Mouse (Mus musculus): ENCODE results near the gene Pik3r6. TPM values are rescaled to one million over a fixed set of nuclear protein-coding genes. Genes with fewer than 3 reads are reported as not detected.

Pik3r6 gene
- total RNA-seq, 2 experiments from 2014 or later = 1.4 to 1.9 TPM

DNA sequence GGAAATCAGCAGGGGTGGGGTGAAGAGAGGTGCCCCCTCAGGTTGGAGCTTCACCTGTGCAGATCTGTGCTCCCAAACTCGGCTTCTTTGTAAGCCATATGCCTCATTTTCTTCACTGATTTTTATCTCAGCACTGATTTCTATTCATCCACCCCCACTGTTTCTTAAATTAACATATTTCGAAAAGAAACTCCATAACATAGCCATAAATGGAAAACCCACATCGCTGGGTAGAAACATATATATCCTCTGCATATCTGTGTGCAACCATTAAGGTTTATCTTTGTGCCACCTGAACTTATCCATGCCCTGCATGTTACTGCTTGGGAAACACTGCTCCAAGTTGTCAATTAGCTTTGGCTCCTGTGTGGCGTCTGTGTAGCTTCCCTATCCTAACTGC lies 23.6 kb downstream of the Pik3r6 start:
- intact Hi-C loops (cut with DNase I) = no loop called here
- DNase-seq = no peak

DNA sequence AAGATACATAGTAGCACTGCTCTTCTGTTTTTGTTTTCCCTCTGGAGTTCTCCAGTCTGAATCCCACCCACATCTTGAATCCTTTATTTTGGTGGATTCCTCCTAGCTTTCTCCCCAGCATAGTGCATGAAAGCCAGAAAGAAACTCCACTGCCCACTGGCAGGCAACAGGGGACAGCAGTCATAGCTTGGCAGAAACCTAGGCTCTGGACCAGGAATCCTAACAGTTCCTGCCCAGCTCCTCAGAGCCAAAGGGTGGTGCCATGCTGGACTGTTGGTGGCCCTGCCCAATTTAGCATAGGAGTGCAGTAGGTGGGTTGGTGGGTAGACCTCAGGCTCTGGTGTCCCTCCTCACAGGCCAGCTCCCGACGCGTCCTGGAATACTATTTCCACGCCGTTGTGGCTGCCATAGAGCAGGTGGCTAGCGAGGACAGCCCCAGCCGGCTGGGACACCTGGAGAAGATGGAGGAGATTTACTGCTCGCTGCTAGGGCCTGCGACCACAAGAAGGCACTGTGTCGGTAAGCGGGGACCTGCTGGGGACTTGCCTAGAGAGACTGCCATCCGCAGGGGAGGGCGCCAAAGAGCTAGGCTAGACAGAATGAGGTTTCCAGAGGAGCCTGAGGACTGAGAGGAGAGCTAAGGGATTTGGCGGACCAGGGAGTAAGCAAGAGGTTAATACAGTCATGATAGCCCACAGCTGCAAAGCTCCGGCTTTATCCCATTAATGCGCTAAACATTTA lies 28.4 kb downstream of the Pik3r6 start:
- intact Hi-C loops (cut with DNase I) = no loop called here
- DNase-seq = peak; percentile 43 to 57

DNA sequence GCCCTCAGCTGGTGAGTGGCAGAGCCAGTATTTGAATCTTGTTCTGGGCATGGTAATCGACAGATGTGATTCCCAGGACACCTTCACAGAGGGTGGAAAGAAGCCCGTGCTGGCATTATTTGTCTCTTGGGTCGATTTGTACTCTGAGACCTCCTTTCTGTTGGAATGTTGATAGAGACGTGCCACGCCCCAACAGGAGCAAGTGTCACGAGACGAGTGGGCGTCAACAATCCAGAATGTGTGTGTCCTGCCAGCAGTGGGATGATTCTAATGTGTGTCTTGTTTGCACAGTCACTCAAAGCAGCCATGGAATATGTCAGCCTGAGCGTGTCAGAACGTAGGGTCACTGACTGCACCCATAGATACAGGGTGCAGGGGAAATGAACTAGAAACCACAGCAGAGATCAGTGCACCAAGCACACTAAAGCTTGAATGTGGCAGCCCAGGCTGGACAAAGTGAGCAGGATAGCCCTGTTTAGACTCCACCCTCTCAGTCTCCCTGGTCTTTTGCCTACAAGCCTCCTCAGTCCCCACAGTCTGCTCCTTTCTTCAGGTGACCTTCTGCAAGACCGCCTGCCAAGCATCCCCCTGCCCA lies 29.2 kb downstream of the Pik3r6 start:
- intact Hi-C loops (cut with DNase I) = no loop called here
- no peak for DNase-seq

DNA sequence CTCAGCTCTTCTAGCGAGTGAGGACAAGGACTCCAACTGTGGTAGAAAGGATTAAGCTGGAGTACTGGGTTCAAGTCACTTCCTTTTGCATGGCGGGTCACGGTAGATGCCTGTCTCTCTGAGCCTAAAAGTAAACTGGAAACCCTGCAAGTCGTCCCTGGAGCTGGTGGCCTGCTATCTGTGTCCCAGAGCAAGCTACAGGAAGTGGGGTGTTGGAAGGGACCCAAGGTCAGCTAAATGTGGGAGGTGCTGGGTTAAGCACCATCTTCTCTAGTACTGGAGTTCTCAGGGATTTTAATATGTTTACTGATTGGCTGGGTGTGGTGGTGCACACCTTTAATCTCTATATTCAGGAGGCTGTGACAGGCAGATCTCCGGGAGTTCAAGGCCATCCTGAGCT lies 30.0 kb downstream of the Pik3r6 start:
- intact Hi-C loops (cut with DNase I) = no loop called here
- DNase-seq = no peak

DNA sequence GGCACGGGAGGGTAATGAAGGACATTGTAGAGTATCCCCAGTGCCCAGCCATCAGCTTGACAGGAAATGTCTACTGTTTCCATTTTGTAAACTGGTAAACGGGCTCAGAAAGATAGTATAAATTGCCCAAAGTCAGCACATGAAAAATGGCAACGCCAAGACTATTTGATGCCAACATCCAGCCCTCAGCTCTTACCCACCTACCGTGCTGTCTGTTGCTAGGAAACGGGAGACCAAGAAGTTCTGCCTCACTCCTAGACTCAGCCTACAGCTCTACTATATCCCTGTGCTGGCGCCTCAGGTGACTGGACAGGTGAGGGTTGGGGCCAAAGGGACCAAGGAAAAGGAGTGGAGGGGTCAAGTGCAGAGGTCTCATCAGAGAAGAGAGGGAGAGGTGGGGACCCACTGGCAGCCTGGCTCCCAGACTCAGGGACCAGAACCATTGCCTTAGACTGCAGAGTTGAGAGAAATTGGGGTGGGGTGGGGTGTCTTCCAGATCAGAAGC lies 31.2 kb downstream of the Pik3r6 start:
- intact Hi-C loops (cut with DNase I) = no loop called here
- DNase-seq = no peak

DNA sequence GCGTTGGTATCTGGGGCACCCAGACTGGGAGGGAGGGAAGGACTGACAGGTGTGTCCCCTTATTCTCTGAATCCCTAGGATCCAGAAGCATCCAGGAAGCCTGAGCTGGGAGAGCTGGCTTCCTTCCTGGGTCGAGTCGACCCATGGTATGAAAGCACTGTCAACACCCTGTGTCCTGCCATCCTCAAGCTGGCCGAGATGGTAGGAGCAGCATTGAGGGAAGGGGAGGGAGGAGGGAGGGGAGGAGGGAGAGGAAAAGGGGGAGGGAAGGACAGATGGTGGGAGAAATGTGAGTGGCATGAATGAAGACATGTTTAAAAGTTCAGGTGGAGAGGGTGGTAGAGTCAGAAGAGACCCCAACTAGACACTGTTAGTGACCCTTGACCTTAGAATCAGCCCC lies 33.2 kb downstream of the Pik3r6 start:
- intact Hi-C loops (cut with DNase I) = no loop called here
- DNase-seq = no peak

DNA sequence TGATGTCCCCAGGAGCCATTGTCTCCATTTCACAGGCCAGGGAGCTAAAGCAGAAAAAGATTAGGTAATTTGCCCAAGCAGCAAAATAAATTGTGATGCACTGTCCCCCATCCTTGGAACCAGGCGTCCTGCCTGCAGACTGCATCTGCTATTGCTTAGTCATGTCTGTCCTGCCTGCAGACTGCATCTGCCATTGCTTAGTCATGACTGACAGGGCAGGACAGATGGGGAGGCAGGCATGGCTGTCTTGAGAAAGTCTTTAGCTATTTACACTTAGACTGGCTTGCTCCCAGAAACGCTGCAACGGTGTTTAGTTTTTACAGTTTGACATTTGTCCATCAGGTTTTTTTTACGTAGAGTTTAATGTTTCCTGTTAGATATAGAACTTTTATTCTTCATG lies 33.6 kb downstream of the Pik3r6 start:
- DNase-seq = no peak
- intact Hi-C loops (cut with DNase I) = no loop called here

DNA sequence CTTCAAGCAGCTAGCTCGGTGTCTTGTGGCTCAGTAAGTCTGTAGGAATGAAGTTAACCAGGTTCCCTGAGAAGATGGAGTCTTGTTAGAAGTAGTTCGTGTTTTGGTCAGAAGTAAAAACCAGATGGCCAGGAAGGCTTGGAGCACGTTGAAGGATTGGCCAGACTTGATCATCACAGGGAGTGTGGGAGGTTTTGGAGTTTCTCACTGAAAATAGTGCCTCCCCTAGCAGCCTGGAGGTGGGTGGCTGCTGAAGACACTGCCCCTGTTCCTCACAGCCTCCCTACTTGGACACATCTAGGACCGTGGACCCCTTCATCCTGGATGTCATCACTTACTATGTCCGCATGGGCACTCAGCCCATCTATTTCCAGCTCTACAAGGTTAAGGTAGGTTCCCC lies 36.8 kb downstream of the Pik3r6 start:
- intact Hi-C loops (cut with DNase I) = no loop called here
- DNase-seq = no peak

DNA sequence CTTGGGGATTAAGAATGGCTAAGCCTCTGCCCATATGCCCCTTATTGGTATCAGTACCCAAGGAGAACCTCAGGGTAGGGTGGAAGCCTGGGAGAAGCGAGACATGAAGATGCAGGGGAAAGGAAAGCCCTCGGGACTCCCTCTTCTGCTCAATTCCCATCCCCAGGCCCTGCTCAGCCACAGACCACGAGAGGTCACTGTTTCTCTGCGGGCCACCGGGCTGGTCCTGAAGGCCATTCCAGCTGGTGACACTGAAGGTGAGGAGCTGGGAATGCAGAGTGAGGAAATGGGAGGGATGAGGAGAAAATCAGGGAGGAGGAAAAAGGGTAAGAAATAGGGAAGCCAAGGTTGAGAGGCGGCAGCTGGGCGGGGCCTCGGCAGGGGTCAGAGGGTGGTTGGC lies 41.7 kb downstream of the Pik3r6 start:
- DNase-seq = no peak
- intact Hi-C loops (cut with DNase I) = no loop called here

DNA sequence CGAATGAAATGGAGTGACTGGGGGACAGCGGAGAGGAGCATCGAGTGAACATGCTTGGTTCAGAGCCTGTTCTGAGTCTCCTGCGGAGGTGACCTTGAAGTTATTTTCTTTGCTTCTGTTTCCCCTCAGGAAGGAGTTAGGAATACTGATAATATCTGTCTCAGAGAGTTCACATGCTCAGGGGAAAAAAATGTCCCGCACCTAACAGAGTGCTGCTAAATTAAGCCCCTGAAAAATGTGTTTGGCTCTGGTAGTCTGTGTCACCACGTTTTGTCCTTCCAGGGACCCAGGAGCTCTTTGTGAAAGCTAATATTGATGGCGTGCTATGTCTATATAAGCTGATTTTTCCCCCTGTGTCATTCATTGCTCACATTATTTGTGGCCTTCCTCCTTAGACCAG lies 42.4 kb downstream of the Pik3r6 start:
- DNase-seq = no peak
- intact Hi-C loops (cut with DNase I) = loop anchor here (5.0 kb wide), 1 partner anchor 58 kb away; no protein-coding TSS in a partner anchor

DNA sequence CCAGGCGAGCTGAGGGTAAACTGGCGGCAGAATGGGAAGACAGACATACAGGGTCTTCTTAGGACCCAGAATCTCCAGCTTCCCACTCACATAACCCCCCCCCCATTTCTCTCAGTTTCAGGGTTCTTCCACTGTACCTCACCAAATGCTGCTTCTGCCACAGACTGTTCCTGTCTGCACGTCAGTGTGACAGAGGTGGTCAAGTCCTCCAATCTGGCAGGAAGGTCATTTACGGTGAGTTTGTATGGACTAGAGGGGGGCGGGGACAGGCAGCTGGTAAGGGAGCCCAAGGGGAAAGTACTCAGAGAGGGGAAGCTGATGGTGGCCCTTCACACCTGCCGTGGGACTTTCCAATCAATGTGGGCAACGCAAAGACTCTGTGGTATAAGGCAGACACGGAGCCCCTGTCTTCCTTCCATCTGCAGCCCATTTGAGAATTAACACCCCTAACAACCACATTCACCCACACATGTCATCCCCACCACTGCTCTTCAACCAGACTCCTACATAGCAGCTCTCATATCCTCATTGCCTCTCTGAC lies 42.9 kb downstream of the Pik3r6 start:
- intact Hi-C loops (cut with DNase I) = loop anchor here (5.0 kb wide), 1 partner anchor 58 kb away; no protein-coding TSS in a partner anchor
- DNase-seq = no peak

DNA sequence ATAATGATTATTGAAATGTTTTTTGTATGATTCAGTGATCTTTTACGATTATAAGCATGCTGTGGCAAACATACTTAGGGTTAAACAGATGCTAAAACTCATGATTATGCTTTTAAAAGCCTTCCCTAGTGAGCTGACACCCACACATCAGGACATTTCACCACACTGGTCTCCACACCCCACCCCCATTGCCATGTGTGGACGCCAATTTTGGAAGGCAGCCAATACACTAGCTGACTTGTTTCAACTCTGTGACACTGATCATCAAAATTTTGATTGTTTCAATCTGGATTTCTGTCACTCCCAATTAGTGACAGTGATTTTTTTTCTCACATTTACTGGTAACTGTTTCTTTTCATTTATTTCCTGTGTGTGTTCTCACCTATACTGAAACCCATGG lies 44.7 kb downstream of the Pik3r6 start:
- no peak for DNase-seq
- intact Hi-C loops (cut with DNase I) = loop anchor here (5.0 kb wide), 1 partner anchor 60 kb away; no protein-coding TSS in a partner anchor

DNA sequence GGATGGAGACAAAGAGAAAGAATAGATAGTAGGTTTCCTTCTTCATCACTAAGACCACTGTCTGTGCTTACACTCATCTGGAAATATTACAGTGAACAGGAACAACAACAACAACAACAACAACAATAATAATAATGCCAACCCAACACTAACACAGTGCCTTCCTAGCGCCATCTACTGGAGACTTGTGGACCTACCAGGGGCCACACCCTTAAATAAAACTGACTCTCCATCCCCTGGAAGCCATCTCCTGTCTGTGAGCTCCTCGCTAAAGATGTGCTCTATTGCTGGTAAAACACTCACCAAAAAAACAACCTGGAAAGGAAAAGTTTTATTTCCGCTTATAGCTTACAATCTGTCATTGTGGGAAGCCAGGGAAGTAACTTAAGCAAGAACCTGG lies 46.8 kb downstream of the Pik3r6 start:
- intact Hi-C loops (cut with DNase I) = loop anchor here (5.0 kb wide), 1 partner anchor 62 kb away; no protein-coding TSS in a partner anchor
- no peak for DNase-seq

DNA sequence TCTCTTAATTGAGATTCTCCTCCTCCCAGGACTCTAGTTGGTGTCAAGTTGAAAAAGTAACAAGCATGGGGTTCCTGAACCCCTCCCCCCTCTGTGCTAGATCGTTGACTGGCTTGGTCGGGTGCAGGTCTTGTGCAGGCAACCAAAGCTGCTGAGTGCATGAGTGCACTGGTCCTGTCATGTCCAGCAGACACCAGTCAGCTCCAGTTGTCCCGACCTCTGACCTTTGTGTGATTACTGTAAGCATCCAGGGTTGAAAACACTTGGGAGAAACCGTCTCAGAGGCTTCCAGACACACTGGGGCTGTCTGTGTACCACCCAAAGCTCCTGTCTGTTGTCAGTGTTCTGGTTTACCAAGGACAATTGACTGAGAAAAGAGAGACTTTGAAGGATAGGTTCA lies 47.5 kb downstream of the Pik3r6 start:
- no peak for DNase-seq
- intact Hi-C loops (cut with DNase I) = no loop called here

DNA sequence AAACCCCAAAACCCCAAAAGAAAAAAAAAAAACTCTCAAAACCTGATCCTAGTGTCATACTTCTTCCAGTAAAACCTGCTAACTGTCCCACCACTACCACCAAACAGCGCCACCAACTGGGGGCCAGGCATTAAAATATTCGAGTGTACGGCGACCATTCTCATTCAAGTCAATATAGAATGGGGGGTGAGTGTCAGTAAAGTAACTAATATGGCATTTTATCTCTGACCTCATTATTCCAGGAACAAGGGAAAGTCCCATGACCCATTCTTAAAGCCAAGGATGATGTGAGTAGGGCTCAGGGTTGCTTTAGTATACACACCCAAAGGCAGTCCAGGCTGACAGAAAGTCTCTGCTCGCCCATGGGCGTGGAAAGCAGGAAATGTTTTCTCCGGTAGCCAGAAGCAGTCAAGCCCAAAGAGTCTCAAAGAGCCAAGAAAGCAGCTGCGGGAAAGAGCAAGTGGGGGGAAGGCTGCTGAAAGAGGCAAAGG lies 51.2 kb downstream of the Pik3r6 start:
- intact Hi-C loops (cut with DNase I) = no loop called here

DNA sequence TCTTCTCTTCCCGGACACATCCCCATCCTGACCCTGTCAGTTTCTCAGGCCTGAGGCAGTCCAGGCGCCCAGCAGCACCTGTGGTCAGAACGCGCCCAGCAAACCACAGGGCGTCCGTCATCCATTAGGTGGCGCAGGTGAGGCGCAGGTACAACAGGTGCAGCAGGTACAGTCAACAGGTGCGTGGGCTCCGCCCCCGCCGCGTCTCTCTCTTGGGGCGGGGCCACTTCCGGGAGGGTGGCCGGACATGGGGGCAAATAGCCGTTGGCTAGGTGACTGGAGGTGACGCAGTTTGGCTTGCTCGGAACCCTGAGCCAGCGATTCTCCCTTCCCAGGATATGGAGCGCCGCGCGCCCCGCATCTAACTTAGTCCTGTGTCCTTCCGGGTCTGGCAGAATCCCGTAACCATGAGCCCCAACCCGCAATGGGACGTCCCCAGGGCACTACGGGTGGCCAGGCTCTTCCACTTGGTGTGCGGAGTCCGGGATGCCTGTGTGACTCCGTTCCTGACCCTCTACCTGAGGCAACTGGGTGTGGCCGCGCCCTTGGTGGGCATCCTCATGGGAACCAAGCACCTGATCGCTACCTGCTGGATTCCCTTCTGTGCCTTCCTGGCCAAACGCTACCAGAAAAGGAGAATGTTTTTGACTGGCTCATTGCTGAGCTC lies 53.2 kb downstream of the Pik3r6 start, which contains the start of gene Mfsd6l:
Gene Mfsd6l (plus strand): TSS at position 269 of the 667 bp plus-strand sequence.
- no peak for DNase-seq
- intact Hi-C loops (cut with DNase I) = no loop called here

More for the DNA sequence above, 51.2 kb downstream of the Pik3r6 start:
- DNase-seq = peak in 1 of 2 experiments; percentile 29

DNA sequence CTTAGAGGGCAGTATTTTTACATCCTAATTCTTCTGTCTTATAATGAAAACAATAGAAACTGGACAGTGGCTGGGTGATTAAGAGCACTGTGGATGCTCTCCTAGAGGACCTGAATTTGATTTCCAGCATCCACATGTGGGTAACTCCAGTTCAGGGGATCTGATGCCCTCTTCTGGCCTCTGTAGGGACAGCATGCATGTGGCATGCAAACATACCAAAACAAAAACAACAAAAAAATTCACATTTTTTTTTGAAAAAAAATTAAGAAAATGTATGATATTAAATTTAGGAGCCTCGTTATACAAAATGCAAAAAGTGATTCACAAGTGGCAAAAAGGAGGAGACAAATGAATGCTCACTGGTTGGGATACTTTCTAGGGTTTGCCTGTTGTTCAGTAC lies 56.7 kb downstream of the Pik3r6 start:
- DNase-seq = no peak
- intact Hi-C loops (cut with DNase I) = no loop called here

DNA sequence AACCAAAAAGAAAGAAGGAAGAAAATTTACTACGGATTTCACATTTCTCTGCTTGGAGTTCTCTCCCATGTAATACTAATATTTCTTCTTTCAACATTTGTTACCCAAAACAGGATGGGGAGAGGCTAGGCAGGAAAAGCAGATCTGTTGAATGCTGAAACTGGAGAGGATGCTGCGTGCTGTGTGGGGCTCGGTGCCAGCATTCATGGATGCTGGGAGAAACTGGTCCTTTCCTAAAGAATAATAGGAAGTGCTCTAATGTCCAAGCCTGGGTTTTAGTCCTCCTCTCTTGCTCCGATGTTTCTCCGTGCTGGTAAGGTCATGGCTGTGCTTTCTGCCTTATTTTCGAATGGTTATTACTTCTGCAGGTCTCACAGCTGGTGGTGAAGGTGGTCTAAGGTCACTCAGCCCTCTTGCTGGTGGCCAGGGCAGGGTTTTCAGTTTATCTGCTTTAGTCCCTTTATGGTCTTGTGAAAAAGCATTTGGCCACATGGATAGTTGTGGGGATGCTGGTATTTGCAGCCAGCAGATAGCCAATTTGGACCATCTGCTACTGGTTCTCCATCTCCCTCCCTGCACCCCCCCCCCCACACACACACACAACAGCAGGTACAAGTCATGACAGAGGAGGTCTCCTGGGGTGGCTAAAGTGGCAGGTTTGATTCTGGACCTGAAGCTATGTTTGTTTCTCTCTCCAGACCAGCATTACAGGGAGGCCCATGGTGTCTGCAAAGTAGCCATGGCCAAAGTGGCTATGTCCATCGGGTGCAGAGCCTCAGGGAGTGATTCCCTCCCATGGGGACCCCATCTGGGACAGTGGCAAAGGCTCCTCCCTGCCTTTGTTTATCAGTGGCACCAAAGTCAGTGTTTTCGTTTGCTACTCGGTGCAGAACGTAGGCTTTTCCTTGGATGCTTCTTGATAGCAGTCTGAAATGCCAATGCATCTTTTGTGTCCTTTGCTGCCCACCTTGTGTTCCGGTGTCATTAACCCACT lies 59.4 kb downstream of the Pik3r6 start:
- intact Hi-C loops (cut with DNase I) = no loop called here
- no peak for DNase-seq

DNA sequence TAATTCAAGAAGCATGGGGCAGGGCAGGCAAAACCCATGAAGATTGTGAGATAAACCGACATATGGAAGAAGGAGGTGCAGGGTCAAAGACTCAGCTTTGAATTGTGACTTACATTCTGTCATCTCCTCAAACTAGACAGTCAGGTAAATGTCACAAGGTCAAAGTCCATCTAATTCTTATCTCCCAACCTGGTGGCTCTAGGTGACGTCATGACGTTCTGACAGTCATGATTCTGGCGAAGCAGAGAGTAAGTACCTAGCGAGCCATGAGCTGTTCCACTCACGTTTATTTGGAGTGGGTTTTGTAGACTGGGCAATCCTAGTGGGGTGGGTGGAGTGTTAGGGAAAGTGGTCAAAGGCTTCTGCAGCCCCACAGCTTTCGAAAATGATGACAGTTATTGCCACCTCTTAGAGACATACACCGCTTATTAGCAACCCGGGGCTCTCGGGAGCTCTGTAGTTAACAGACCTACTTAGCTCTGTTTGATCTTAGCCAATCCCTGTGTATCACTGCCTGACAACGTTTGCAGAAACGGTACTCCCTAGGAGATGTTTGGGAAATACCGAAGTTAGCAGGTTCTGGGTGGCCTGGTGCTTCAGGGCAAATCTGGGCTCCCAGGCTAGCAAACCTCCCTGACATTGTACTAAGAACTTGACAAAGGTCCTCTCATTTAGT lies 61.7 kb downstream of the Pik3r6 start:
- DNase-seq = no peak
- intact Hi-C loops (cut with DNase I) = loop anchor here (5.0 kb wide), 2 partner anchors 163 to 308 kb away; partner anchors contain the start of gene Ndel1

Data from gastrocnemius, postnatal 36 days (tissue).